Mouse (Mus musculus) brain, adult 2 months (tissue): Measurements from ENCODE around the gene Mageb5.
"Not testable (repeated sequence)": the region's sequence is repeated elsewhere in the genome, so short reads cannot be mapped to it uniquely, and the experiment has no call there.

ENCODE experiments used
- DNase-seq: peaks from one replicate; pipeline ENCODE4 v3.0.0; 2011; ENCODE audit warnings: low read depth, low spot score

Gene Mageb5

DNA sequence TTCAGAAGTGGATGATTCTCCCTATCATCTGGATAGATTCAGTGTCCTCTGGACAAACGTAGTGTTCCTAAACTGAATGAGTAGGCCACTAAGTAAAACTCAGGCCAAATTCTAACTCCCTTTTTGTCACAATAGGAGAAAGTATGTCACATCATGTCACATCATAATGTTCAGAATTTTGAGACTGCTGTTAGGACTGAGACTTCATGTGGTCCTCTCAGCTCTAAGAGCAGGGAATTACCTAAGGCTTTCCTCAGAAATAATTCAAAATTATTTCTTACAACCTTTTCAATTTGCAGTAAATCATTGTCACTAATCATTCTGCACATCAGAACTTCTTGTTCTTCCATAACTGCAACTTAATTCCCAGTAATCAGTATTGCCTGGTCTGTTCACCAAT lies at the start of gene Mageb5:
Gene Mageb5 (minus strand): TSS at position 101 of the 400 bp plus-strand sequence.
- not testable (repeated sequence) for DNase-seq

GRCm38 (mm10) chrX:91759591-91760226 lies 23.1 kb downstream of the Mageb5 start:
- DNase-seq, result not testable (repeated sequence)
